Mouse (Mus musculus) B cell, adult 2 months (primary cell): Measurements from ENCODE around the gene Zfyve1.
A peak's percentile ranks its signal among the peaks of the same experiment; 100 is the strongest.
"Not testable (repeated sequence)": the region's sequence is repeated elsewhere in the genome, so short reads cannot be mapped to it uniquely, and the experiment has no call there.

ENCODE experiments used
- DNase-seq, 2 experiments: peaks; one replicate each; pipeline ENCODE4 v3.0.0; 2022

Zfyve1 gene

GRCm38 (mm10) chr12:83597025-83597501, at the start of gene Zfyve1:
Gene Zfyve1, minus strand, starts transcription at chr12:83597222.
- DNase-seq: peak; percentile 84 to 86

GRCm38 (mm10) chr12:83643116-83643515, 46.1 kb upstream of the Zfyve1 start:
- no peak for DNase-seq

GRCm38 (mm10) chr12:83641233-83641632, 44.2 kb upstream of the Zfyve1 start:
- no peak for DNase-seq

GRCm38 (mm10) chr12:83633807-83634206, 36.8 kb upstream of the Zfyve1 start:
- no peak for DNase-seq

- peak; percentile 60 to 67 for DNase-seq
These were observed 35.6 kb upstream of the Zfyve1 start for GRCm38 (mm10) chr12:83632680-83633025.

- DNase-seq: peak; percentile 94 to 96
These were observed 35.0 kb upstream of the Zfyve1 start for GRCm38 (mm10) chr12:83631743-83632679.

- DNase-seq: not testable (repeated sequence)
These were observed 33.9 kb upstream of the Zfyve1 start, which contains the start of gene Rbm25 for GRCm38 (mm10) chr12:83630936-83631335. Gene Rbm25, plus strand, starts transcription at chr12:83631236.

- DNase-seq: no peak
These were observed 27.3 kb upstream of the Zfyve1 start for GRCm38 (mm10) chr12:83624321-83624720.

GRCm38 (mm10) chr12:83622031-83622755, 25.2 kb upstream of the Zfyve1 start:
- DNase-seq: no peak

GRCm38 (mm10) chr12:83620694-83621093, 23.7 kb upstream of the Zfyve1 start:
- DNase-seq: not testable (repeated sequence)

GRCm38 (mm10) chr12:83618981-83619380, 22.0 kb upstream of the Zfyve1 start:
- DNase-seq: no peak

GRCm38 (mm10) chr12:83617261-83617660, 20.2 kb upstream of the Zfyve1 start:
- no peak for DNase-seq

GRCm38 (mm10) chr12:83606411-83606810, 9.4 kb upstream of the Zfyve1 start:
- DNase-seq: not testable (repeated sequence)

- DNase-seq: no peak
These were observed 5.3 kb upstream of the Zfyve1 start for GRCm38 (mm10) chr12:83602285-83602684.

GRCm38 (mm10) chr12:83597881-83598280, 859 bp upstream of the Zfyve1 start:
- no peak for DNase-seq

GRCm38 (mm10) chr12:83596191-83596954, 649 bp downstream of the Zfyve1 start:
- peak in 1 of 2 experiments; percentile 1 for DNase-seq

- DNase-seq: no peak
These were observed 2.5 kb downstream of the Zfyve1 start for GRCm38 (mm10) chr12:83594454-83595040.

GRCm38 (mm10) chr12:83591754-83592501, 5.1 kb downstream of the Zfyve1 start:
- no peak for DNase-seq

GRCm38 (mm10) chr12:83586628-83587027, 10.4 kb downstream of the Zfyve1 start:
- DNase-seq: no peak

GRCm38 (mm10) chr12:83582747-83583146, 14.3 kb downstream of the Zfyve1 start:
- no peak for DNase-seq

GRCm38 (mm10) chr12:83582106-83582505, 14.9 kb downstream of the Zfyve1 start:
- no peak for DNase-seq

GRCm38 (mm10) chr12:83580283-83580682, 16.7 kb downstream of the Zfyve1 start:
- DNase-seq: no peak
